Mouse (Mus musculus): ENCODE data around the gene Krtap15. TPM values are rescaled to one million over a fixed set of nuclear protein-coding genes. Genes with fewer than 3 reads are reported as not detected.

Gene Krtap15
- polyA plus RNA-seq (2014; fragmentation: Nextera tagmentation; extraction: Ambion mirVana), result not detected in 2 replicates

DNA sequence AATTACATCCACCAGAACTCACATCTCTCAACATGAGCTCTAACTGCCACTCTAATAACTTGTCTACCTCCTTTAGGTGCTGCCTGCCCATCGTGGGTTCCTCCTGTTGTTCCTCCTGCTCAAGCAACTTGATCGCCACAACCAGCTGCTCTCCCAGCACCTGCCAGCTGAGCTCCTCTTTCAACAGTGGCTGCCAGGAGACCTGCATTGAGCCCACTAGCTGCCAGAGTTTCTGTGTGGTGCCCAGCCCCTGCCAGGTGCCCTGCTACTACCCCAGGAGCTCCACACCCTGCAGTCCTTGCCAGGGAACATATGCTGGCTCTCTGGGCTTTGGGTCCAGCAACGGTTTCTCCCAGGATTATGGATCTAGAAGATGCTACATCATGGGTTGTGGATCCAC is at the start of gene Krtap15:
Krtap15 (plus strand) TSS at position 150 of the 400 bp plus-strand sequence.
- ATAC-seq (replicated peaks; ENCODE audit: low FRiP score, low TSS enrichment, low read depth) (no peak), DNase-seq (ENCODE audit: low spot score) (no peak)
- H3K9me3 ChIP-seq (ENCODE audit: control insufficient read depth, low read length), result no peaks in the 10 kb centered on the region
- no peak within 1 kb of the TSS for H3K27ac ChIP-seq (ENCODE audit: low read depth)
- H3K4me1 ChIP-seq (replicated peaks; ENCODE audit: control insufficient read depth, insufficient read depth, low read length), result no peaks in the 10 kb centered on the region
- WGBS, result 81% methylated on average over 3 of the region's 3 CpGs
- H3K4me3 ChIP-seq (ENCODE audit: low read depth, low read length), result no peak within 1 kb of the TSS
- H3K4me2 ChIP-seq (ENCODE audit: low read length), result no peak within 1 kb of the TSS
- H3K27me3 ChIP-seq (replicated peaks; ENCODE audit: control insufficient read depth, insufficient read depth, low read length), result no peaks in the 10 kb centered on the region
- H3K36me3 ChIP-seq (ENCODE audit: control insufficient read depth, insufficient read depth, low read length), result no peaks in the 10 kb centered on the region
- H3K9ac ChIP-seq (ENCODE audit: low read length), result no peak within 1 kb of the TSS

DNA sequence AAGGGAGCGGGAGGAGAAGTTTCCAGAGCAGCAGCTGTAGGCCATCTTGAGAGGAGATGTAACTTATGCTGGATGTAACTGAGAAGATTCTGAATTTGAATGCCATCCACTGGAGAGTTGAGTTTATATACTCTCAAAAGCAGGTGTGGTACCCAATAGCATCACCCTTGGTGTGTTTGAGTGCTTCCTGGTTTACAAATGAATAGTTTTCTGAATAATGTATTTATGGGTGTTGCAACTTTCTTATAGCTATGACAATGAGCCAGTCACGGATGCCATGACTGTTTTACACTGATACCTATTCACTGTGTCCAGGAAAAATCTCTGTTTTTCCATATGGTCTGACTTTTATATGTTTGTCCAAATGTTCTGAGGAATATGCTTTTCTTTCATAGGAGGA is 45.9 kb upstream of the Krtap15 start, which contains the start of gene 2310057N15Rik:
2310057N15Rik (minus strand) TSS at position 101 of the 400 bp plus-strand sequence.
- Histone ChIP-seq H3K4me3 (ENCODE audit: low read depth, low read length) (no peak within 1 kb of the TSS), H3K9me3 (ENCODE audit: control insufficient read depth, low read length) (no peaks in the 10 kb centered on the region), H3K4me2 (ENCODE audit: low read length) (no peak within 1 kb of the TSS), H3K9ac (ENCODE audit: low read length) (no peak within 1 kb of the TSS), H3K4me1 (replicated peaks; ENCODE audit: control insufficient read depth, insufficient read depth, low read length) (no peaks in the 10 kb centered on the region), H3K27ac (ENCODE audit: low read depth) (no peak within 1 kb of the TSS), H3K36me3 (ENCODE audit: control insufficient read depth, insufficient read depth, low read length) (no peaks in the 10 kb centered on the region), H3K27me3 (replicated peaks; ENCODE audit: control insufficient read depth, insufficient read depth, low read length) (no peaks in the 10 kb centered on the region)
- no peak for DNase-seq (ENCODE audit: low spot score)
- ATAC-seq (replicated peaks; ENCODE audit: low FRiP score, low TSS enrichment, low read depth), result no peak
- WGBS, result 89% methylated on average over 2 of the region's 2 CpGs

DNA sequence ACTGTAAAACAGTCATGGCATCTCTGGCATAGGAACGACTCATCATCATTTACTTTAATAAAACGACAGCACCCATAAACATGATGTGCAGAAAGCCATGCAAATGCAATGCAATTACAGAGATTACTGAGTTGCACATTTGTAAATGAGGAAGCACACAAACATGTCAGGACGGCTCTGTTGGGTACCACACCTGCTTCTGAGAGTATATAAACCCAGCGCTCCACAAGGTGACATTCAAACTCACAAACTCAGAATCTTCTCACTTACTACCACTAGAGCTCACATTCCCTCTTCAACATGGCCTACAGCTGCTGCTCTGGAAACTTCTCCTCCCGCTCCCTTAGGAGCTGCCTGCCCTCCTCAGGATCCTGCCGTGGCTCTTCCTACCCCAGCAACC is 42.4 kb upstream of the Krtap15 start, which contains the start of gene Gm5965:
Gm5965 (plus strand) TSS at position 301 of the 400 bp plus-strand sequence.
- no peaks in the 10 kb centered on the region for H3K9me3 ChIP-seq (ENCODE audit: control insufficient read depth, low read length)
- no peak within 1 kb of the TSS for H3K9ac ChIP-seq (ENCODE audit: low read length)
- DNase-seq (ENCODE audit: low spot score) (no peak), ATAC-seq (replicated peaks; ENCODE audit: low FRiP score, low TSS enrichment, low read depth) (no peak)
- no peak within 1 kb of the TSS for H3K27ac ChIP-seq (ENCODE audit: low read depth)
- H3K4me3 ChIP-seq (ENCODE audit: low read depth, low read length), result no peak within 1 kb of the TSS
- WGBS, result 89% methylated on average over 5 of the region's 6 CpGs
- H3K4me1 ChIP-seq (replicated peaks; ENCODE audit: control insufficient read depth, insufficient read depth, low read length), result no peaks in the 10 kb centered on the region
- H3K4me2 ChIP-seq (ENCODE audit: low read length), result no peak within 1 kb of the TSS
- H3K27me3 ChIP-seq (replicated peaks; ENCODE audit: control insufficient read depth, insufficient read depth, low read length), result no peaks in the 10 kb centered on the region
- H3K36me3 ChIP-seq (ENCODE audit: control insufficient read depth, insufficient read depth, low read length), result no peaks in the 10 kb centered on the region

DNA sequence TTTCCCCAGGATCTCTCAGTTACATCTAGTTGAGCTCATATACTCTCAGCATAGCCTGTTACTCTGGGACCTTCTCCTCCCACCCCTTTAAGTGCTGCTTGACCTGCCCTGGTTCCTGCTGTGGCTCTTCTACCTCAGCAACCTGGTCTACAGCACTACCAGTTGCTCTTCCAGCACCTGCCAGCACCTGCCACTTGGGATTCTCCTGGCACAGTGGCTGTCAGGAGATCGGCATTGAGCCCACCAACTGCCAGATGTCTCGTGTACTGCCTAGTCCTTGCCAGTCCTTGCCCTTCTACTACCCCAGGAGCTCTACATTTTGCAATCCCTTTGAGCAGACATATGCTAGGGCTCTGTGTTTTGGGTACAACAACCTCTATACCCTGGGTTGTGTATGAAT is 33.2 kb upstream of the Krtap15 start:
- ATAC-seq (replicated peaks; ENCODE audit: low FRiP score, low TSS enrichment, low read depth) (no peak), DNase-seq (ENCODE audit: low spot score) (no peak)
- Histone ChIP-seq H3K4me1 (replicated peaks; ENCODE audit: control insufficient read depth, insufficient read depth, low read length) (no peaks in the 10 kb centered on the region), H3K9ac (ENCODE audit: low read length) (no peak overlapping the region), H3K27ac (ENCODE audit: low read depth) (no peak overlapping the region), H3K27me3 (replicated peaks; ENCODE audit: control insufficient read depth, insufficient read depth, low read length) (no peaks in the 10 kb centered on the region), H3K9me3 (ENCODE audit: control insufficient read depth, low read length) (no peaks in the 10 kb centered on the region), H3K4me2 (ENCODE audit: low read length) (no peak overlapping the region), H3K36me3 (ENCODE audit: control insufficient read depth, insufficient read depth, low read length) (no peaks in the 10 kb centered on the region), H3K4me3 (ENCODE audit: low read depth, low read length) (no peak overlapping the region)
- 73% methylated on average over 2 of the region's 2 CpGs for WGBS

DNA sequence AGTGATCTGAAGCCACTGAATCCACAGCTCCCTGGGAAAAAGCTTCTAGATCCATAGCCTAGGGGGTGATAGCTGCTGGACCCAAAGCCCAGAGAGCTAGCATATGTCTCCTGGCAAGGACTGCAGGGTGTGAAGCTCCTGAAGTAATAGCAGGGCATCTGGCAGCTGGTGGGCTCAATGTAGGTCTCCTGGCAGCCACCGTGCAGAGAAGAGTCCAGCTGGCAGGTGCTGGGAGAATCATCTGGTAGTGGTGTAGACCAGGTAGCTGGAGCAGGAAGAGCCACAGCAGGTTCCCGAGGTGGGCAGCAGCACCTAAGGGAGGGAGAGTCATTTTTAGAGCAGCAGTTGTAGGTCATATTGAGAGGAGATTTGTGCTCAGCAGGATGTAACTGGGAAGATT is 8.2 kb upstream of the Krtap15 start, which contains the start of gene Gm20741:
Gm20741 (minus strand) TSS at position 394 of the 400 bp plus-strand sequence.
- Histone ChIP-seq H3K9me3 (ENCODE audit: control insufficient read depth, low read length) (no peaks in the 10 kb centered on the region), H3K4me3 (ENCODE audit: low read depth, low read length) (no peak within 1 kb of the TSS), H3K36me3 (ENCODE audit: control insufficient read depth, insufficient read depth, low read length) (no peaks in the 10 kb centered on the region), H3K27ac (ENCODE audit: low read depth) (no peak within 1 kb of the TSS), H3K4me1 (replicated peaks; ENCODE audit: control insufficient read depth, insufficient read depth, low read length) (no peaks in the 10 kb centered on the region), H3K27me3 (replicated peaks; ENCODE audit: control insufficient read depth, insufficient read depth, low read length) (no peaks in the 10 kb centered on the region), H3K9ac (ENCODE audit: low read length) (no peak within 1 kb of the TSS), H3K4me2 (ENCODE audit: low read length) (no peak within 1 kb of the TSS)
- DNase-seq (ENCODE audit: low spot score) (no peak), ATAC-seq (replicated peaks; ENCODE audit: low FRiP score, low TSS enrichment, low read depth) (no peak)
- WGBS, result 90% methylated on average over 2 of the region's 2 CpGs

DNA sequence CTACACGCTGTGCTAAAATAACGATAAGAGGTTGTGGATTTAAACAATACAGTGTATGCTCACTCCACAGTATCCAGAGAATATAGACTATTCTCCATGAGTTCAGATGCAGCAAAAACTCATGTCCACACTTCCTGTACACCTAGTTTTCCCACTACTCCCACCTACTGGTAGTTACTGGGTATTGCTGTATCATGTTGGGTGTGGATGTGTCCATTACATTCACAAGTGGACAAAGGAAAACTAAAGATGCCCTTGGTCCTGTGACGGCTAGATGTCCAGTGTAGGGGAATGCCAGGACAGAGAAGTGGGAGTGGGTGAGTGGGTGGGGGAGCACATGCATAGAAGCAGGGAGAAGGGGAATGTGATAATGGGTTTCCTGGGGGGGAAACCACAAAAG is 3.7 kb downstream of the Krtap15 start:
- H3K9me3 ChIP-seq (ENCODE audit: control insufficient read depth, low read length), result no peaks in the 10 kb centered on the region
- ATAC-seq (replicated peaks; ENCODE audit: low FRiP score, low TSS enrichment, low read depth), result no peak

DNA sequence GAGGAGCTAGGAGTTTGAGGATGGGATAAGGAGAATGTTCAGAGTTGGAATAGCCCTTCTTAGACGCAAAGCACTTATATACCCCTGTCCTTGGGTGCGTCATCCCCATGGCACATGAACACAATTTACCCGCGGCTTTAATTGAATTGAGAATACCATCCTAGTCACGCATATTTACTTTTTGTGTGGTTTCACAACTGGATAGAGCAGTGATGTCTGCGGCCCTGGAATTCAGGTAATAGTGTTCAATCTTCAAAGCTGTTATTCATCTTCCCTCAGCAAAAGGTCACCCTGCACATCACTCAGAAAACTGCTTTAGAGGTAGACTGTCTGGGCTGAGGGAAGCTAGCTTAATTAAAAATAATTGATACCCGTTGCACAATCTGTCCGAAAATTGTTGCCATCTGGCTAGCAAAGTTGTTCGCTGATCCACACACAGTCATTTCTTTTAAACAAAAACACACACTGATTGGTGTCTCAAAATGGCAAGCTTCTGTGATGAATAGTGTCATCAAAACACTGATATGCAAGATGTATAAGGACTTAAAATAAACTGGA is 6.2 kb downstream of the Krtap15 start, which contains the start of gene Krtap14:
Krtap14 (minus strand) TSS at position 51 of the 558 bp plus-strand sequence.
- H3K4me3 ChIP-seq (ENCODE audit: low read depth, low read length), result no peak within 1 kb of the TSS
- no peaks in the 10 kb centered on the region for H3K9me3 ChIP-seq (ENCODE audit: control insufficient read depth, low read length)
- no peak within 1 kb of the TSS for H3K9ac ChIP-seq (ENCODE audit: low read length)
- no peak within 1 kb of the TSS for H3K4me2 ChIP-seq (ENCODE audit: low read length)
- no peak within 1 kb of the TSS for H3K27ac ChIP-seq (ENCODE audit: low read depth)
- no peak for ATAC-seq (replicated peaks; ENCODE audit: low FRiP score, low TSS enrichment, low read depth)
- H3K27me3 ChIP-seq (replicated peaks; ENCODE audit: control insufficient read depth, insufficient read depth, low read length), result no peaks in the 10 kb centered on the region
- 91% methylated on average over 9 of the region's 9 CpGs for WGBS
- DNase-seq (ENCODE audit: low spot score), result no peak
- H3K36me3 ChIP-seq (ENCODE audit: control insufficient read depth, insufficient read depth, low read length), result no peaks in the 10 kb centered on the region
- no peaks in the 10 kb centered on the region for H3K4me1 ChIP-seq (replicated peaks; ENCODE audit: control insufficient read depth, insufficient read depth, low read length)

More for the DNA sequence above, 3.7 kb downstream of the Krtap15 start:
- no peaks in the 10 kb centered on the region for H3K36me3 ChIP-seq (ENCODE audit: control insufficient read depth, insufficient read depth, low read length)
- DNase-seq (ENCODE audit: low spot score), result no peak
- 83% methylated on average over 3 of the region's 3 CpGs for WGBS
- no peak overlapping the region for H3K4me2 ChIP-seq (ENCODE audit: low read length)
- no peak overlapping the region for H3K27ac ChIP-seq (ENCODE audit: low read depth)
- no peaks in the 10 kb centered on the region for H3K4me1 ChIP-seq (replicated peaks; ENCODE audit: control insufficient read depth, insufficient read depth, low read length)
- H3K9ac ChIP-seq (ENCODE audit: low read length), result no peak overlapping the region
- H3K27me3 ChIP-seq (replicated peaks; ENCODE audit: control insufficient read depth, insufficient read depth, low read length), result no peaks in the 10 kb centered on the region
- no peak overlapping the region for H3K4me3 ChIP-seq (ENCODE audit: low read depth, low read length)

DNA sequence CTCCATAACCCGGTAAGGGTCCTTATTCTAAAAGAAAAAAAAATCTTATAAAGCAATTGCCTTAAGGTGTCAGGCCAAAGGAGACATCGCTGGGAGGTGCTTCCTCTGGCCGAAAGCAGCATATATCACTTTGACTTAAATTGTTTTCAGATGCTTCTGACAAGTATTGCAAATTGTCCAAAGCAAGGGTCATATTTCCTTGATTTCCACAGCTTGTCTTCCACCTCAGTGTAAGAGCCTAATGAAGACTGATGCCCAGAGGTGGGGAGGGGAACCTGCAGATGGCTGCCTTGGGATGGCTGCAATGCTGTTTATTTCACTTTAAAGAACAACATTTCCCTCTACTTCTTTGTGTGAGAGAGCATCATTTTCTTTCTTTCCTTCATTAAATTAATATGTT is 7.0 kb downstream of the Krtap15 start:
- 65% methylated on average over 3 of the region's 3 CpGs for WGBS
- no peak overlapping the region for H3K9ac ChIP-seq (ENCODE audit: low read length)
- no peak overlapping the region for H3K4me3 ChIP-seq (ENCODE audit: low read depth, low read length)
- no peaks in the 10 kb centered on the region for H3K4me1 ChIP-seq (replicated peaks; ENCODE audit: control insufficient read depth, insufficient read depth, low read length)
- ATAC-seq (replicated peaks; ENCODE audit: low FRiP score, low TSS enrichment, low read depth) (no peak), DNase-seq (ENCODE audit: low spot score) (no peak)
- no peak overlapping the region for H3K27ac ChIP-seq (ENCODE audit: low read depth)
- no peaks in the 10 kb centered on the region for H3K27me3 ChIP-seq (replicated peaks; ENCODE audit: control insufficient read depth, insufficient read depth, low read length)
- H3K36me3 ChIP-seq (ENCODE audit: control insufficient read depth, insufficient read depth, low read length), result no peaks in the 10 kb centered on the region
- H3K9me3 ChIP-seq (ENCODE audit: control insufficient read depth, low read length), result no peaks in the 10 kb centered on the region
- no peak overlapping the region for H3K4me2 ChIP-seq (ENCODE audit: low read length)

DNA sequence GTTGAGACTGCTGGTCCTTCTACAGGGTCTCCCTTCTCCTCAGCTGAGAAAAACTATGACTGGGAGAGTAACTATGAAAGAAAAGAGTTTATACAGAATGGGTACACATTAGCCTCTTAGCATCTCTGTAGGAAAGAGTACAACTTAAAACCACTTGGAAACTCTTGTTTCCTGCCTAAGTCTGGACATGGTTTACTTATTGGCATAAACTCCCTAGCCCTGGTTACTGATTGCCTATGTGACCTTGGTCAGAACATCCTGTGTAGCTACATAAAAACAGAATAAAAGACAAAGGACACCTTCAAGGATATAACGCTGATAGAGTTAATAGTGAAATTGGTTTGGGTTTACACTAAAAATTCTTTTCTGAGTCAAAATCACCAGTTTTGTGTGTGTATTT is 27.3 kb downstream of the Krtap15 start:
- DNase-seq (ENCODE audit: low spot score), result no peak
- WGBS, result 95% methylated on average over 1 of the region's 1 CpGs
- no peak for ATAC-seq (replicated peaks; ENCODE audit: low FRiP score, low TSS enrichment, low read depth)

More for the DNA sequence above, 27.3 kb downstream of the Krtap15 start:
- no peak overlapping the region for H3K4me2 ChIP-seq (ENCODE audit: low read length)
- no peaks in the 10 kb centered on the region for H3K9me3 ChIP-seq (ENCODE audit: control insufficient read depth, low read length)
- H3K9ac ChIP-seq (ENCODE audit: low read length), result no peak overlapping the region
- H3K27ac ChIP-seq (ENCODE audit: low read depth), result no peak overlapping the region
- H3K27me3 ChIP-seq (replicated peaks; ENCODE audit: control insufficient read depth, insufficient read depth, low read length), result no peaks in the 10 kb centered on the region
- no peaks in the 10 kb centered on the region for H3K36me3 ChIP-seq (ENCODE audit: control insufficient read depth, insufficient read depth, low read length)
- H3K4me1 ChIP-seq (replicated peaks; ENCODE audit: control insufficient read depth, insufficient read depth, low read length), result no peaks in the 10 kb centered on the region
- no peak overlapping the region for H3K4me3 ChIP-seq (ENCODE audit: low read depth, low read length)
